Mouse (Mus musculus): Measurements from ENCODE around the gene Rcor2. TPM values are rescaled to one million over a fixed set of nuclear protein-coding genes. Genes with fewer than 3 reads are reported as not detected.

Rcor2 gene
- polyA plus RNA-seq, 1 experiment from 2014 or later: 0.27 TPM

DNA sequence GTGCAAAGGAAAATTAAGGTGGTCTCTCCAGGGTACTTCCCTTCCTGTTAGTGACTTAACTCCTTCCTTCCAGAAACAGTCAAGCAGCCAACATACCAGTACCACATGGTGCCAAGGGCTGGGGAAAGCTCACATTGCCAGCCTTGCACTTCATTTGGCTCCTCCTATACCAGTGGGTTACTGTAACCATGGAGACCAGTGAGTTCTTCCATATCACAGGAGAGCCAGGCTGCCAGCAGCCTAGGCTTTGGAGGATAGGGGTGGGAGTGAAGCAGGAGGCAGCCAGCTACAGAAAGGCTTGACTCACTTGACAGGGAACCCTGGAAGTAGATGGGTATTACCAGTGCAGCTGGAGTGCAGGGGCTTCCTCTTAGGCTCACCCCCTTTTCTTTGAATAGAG lies 31.9 kb downstream of the Rcor2 start:
- H3K9me3 ChIP-seq (replicated peaks; ENCODE audit: control insufficient read depth, low read length): no peaks in the 10 kb centered on the region
- H3K4me3 ChIP-seq (ENCODE audit: low read depth, low read length): no peak overlapping the region
- H3K9ac ChIP-seq (ENCODE audit: low read depth, low read length): no peak overlapping the region
- no peak for ATAC-seq (ENCODE audit: low read depth)
- H3K4me1 ChIP-seq (ENCODE audit: control insufficient read depth, low read depth, low read length): peaks cover 36% of the 10 kb centered on the region
- H3K27me3 ChIP-seq (ENCODE audit: control insufficient read depth, insufficient read depth, low read depth, low read length): no peaks in the 10 kb centered on the region
- no peak overlapping the region for H3K27ac ChIP-seq (ENCODE audit: low read length)
- no peaks in the 10 kb centered on the region for H3K36me3 ChIP-seq (ENCODE audit: control insufficient read depth, insufficient read depth)
- no peak overlapping the region for H3K4me2 ChIP-seq (ENCODE audit: low read depth, low read length)

GRCm38 (mm10) chr19:7300078-7300477 lies 33.0 kb downstream of the Rcor2 start:
- 81% methylated on average over 1 of the region's 1 CpGs for WGBS (ENCODE audit: insufficient replicate concordance)
- no peak overlapping the region for H3K9ac ChIP-seq (ENCODE audit: low read depth, low read length)
- peaks cover 27% of the 10 kb centered on the region for H3K4me1 ChIP-seq (ENCODE audit: control insufficient read depth, low read depth, low read length)
- ATAC-seq (ENCODE audit: low read depth): no peak
- H3K36me3 ChIP-seq (ENCODE audit: control insufficient read depth, insufficient read depth): no peaks in the 10 kb centered on the region
- H3K27me3 ChIP-seq (ENCODE audit: control insufficient read depth, insufficient read depth, low read depth, low read length): no peaks in the 10 kb centered on the region
- H3K27ac ChIP-seq (ENCODE audit: low read length): no peak overlapping the region
- no peaks in the 10 kb centered on the region for H3K9me3 ChIP-seq (replicated peaks; ENCODE audit: control insufficient read depth, low read length)
- no peak overlapping the region for H3K4me2 ChIP-seq (ENCODE audit: low read depth, low read length)
- no peak overlapping the region for H3K4me3 ChIP-seq (ENCODE audit: low read depth, low read length)

DNA sequence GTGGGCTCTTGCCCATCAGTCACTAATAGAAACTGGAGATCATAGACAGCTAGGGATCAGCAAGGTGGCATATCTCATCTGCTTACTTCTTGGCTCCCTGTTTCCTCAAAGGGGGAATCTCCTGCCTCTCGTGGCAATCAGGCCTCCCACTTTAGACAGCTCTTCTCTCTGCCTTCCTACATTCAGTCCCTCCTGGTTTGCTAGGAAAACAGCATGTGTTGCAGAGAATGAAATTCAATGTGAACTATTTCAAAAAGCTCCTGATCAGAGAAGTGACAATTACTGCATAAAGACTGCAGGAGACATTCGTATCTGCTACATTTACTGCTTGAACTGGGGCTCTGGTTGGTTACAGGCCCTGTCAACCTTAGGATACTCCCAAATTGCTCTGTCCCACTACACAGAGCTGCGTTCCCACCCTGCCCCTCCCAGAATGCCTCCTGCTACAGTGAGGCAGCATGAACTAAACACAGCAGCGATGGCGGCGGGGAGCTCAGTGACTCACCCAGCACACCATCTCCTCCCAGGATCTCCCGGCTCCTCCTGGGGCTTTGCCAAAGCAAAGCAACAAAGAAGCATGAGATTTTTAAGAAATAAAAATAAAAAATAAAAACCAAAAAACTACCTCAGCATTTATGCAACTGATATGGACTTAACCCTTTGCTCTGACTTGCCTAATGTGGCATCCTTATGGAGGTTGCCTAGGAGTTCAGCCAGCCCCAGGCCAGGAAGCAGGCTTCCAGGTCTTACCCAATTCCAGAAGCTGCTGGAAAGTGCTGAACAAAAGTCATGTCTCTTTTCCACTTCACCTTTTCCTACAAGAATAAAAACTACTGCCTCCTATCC lies 34.7 kb downstream of the Rcor2 start:
- no peak overlapping the region for H3K9ac ChIP-seq (ENCODE audit: low read depth, low read length)
- no peaks in the 10 kb centered on the region for H3K27me3 ChIP-seq (ENCODE audit: control insufficient read depth, insufficient read depth, low read depth, low read length)

DNA sequence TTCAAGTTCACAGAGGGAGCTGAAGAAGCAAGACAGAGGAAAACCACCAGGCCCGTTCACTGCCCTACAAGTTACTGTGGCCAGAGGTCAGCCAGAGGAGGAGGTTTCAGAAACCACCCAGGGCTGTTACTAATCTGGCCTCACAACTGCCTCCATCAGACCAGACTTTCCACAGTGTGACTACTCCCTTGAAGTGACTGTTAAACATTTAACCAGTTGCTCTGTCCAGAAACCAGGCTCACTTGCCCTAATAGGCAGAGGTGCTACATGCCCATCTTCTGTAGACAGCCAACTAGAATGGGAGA lies 35.3 kb downstream of the Rcor2 start:
- 61% methylated on average over 1 of the region's 1 CpGs for WGBS (ENCODE audit: insufficient replicate concordance)
- H3K27me3 ChIP-seq (ENCODE audit: control insufficient read depth, insufficient read depth, low read depth, low read length): no peaks in the 10 kb centered on the region
- H3K9ac ChIP-seq (ENCODE audit: low read depth, low read length): no peak overlapping the region
- no peak overlapping the region for H3K27ac ChIP-seq (ENCODE audit: low read length)
- no peak overlapping the region for H3K4me3 ChIP-seq (ENCODE audit: low read depth, low read length)
- no peak overlapping the region for H3K4me2 ChIP-seq (ENCODE audit: low read depth, low read length)
- no peak for ATAC-seq (ENCODE audit: low read depth)
- H3K9me3 ChIP-seq (replicated peaks; ENCODE audit: control insufficient read depth, low read length): no peaks in the 10 kb centered on the region
- peaks cover 38% of the 10 kb centered on the region for H3K4me1 ChIP-seq (ENCODE audit: control insufficient read depth, low read depth, low read length)
- no peaks in the 10 kb centered on the region for H3K36me3 ChIP-seq (ENCODE audit: control insufficient read depth, insufficient read depth)

More for the DNA sequence above, 34.7 kb downstream of the Rcor2 start:
- no peak overlapping the region for H3K4me2 ChIP-seq (ENCODE audit: low read depth, low read length)
- H3K4me1 ChIP-seq (ENCODE audit: control insufficient read depth, low read depth, low read length): peaks cover 32% of the 10 kb centered on the region
- no peaks in the 10 kb centered on the region for H3K36me3 ChIP-seq (ENCODE audit: control insufficient read depth, insufficient read depth)
- no peak overlapping the region for H3K4me3 ChIP-seq (ENCODE audit: low read depth, low read length)
- H3K9me3 ChIP-seq (replicated peaks; ENCODE audit: control insufficient read depth, low read length): no peaks in the 10 kb centered on the region
- H3K27ac ChIP-seq (ENCODE audit: low read length): no peak overlapping the region
- 82% methylated on average over 7 of the region's 7 CpGs for whole genome bisulfite sequencing (ENCODE audit: insufficient replicate concordance)
- ATAC-seq (ENCODE audit: low read depth): no peak

DNA sequence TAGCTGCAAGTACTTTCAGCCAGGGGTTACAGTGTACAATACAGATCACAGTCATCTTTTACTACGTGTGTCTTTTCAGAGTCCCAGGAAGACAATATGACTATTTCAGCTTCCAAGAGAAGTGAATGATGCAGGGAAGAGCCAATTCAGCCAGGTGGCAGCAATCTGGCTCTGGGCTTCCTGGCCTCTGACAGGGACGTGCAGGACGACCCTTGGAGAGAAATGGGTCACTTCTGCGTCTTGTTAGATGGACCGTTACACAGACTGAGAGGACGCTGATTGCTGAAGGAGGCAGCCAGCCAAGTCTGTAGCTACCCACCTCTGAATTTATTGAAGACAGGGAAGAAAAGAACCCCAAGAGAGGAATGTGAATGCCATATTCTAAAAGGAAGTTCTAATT lies 36.7 kb downstream of the Rcor2 start:
- no peak for ATAC-seq (ENCODE audit: low read depth)
- no peaks in the 10 kb centered on the region for H3K27me3 ChIP-seq (ENCODE audit: control insufficient read depth, insufficient read depth, low read depth, low read length)
- no peak overlapping the region for H3K4me3 ChIP-seq (ENCODE audit: low read depth, low read length)
- H3K9ac ChIP-seq (ENCODE audit: low read depth, low read length): no peak overlapping the region
- H3K4me2 ChIP-seq (ENCODE audit: low read depth, low read length): no peak overlapping the region
- H3K9me3 ChIP-seq (replicated peaks; ENCODE audit: control insufficient read depth, low read length): no peaks in the 10 kb centered on the region
- no peak overlapping the region for H3K27ac ChIP-seq (ENCODE audit: low read length)
- 79% methylated on average over 6 of the region's 6 CpGs for WGBS (ENCODE audit: insufficient replicate concordance)
- H3K36me3 ChIP-seq (ENCODE audit: control insufficient read depth, insufficient read depth): no peaks in the 10 kb centered on the region
- H3K4me1 ChIP-seq (ENCODE audit: control insufficient read depth, low read depth, low read length): peaks cover 51% of the 10 kb centered on the region

GRCm38 (mm10) chr19:7304801-7305200 lies 37.7 kb downstream of the Rcor2 start:
- Histone ChIP-seq H3K4me3 (ENCODE audit: low read depth, low read length) (no peak overlapping the region), H3K4me2 (ENCODE audit: low read depth, low read length) (no peak overlapping the region), H3K9ac (ENCODE audit: low read depth, low read length) (no peak overlapping the region), H3K36me3 (ENCODE audit: control insufficient read depth, insufficient read depth) (no peaks in the 10 kb centered on the region), H3K27ac (ENCODE audit: low read length) (no peak overlapping the region), H3K27me3 (ENCODE audit: control insufficient read depth, insufficient read depth, low read depth, low read length) (no peaks in the 10 kb centered on the region), H3K4me1 (ENCODE audit: control insufficient read depth, low read depth, low read length) (peaks cover 57% of the 10 kb centered on the region), H3K9me3 (replicated peaks; ENCODE audit: control insufficient read depth, low read length) (no peaks in the 10 kb centered on the region)
- 69% methylated on average over 2 of the region's 2 CpGs for WGBS (ENCODE audit: insufficient replicate concordance)
- ATAC-seq (ENCODE audit: low read depth): no peak

GRCm38 (mm10) chr19:7305380-7306310 lies 38.5 kb downstream of the Rcor2 start:
- WGBS (ENCODE audit: insufficient replicate concordance): 42% methylated on average over 10 of the region's 11 CpGs
- Histone ChIP-seq H3K9me3 (replicated peaks; ENCODE audit: control insufficient read depth, low read length) (no peaks in the 10 kb centered on the region), H3K9ac (ENCODE audit: low read depth, low read length) (no peak overlapping the region), H3K27me3 (ENCODE audit: control insufficient read depth, insufficient read depth, low read depth, low read length) (no peaks in the 10 kb centered on the region), H3K4me3 (ENCODE audit: low read depth, low read length) (no peak overlapping the region), H3K36me3 (ENCODE audit: control insufficient read depth, insufficient read depth) (no peaks in the 10 kb centered on the region), H3K4me2 (ENCODE audit: low read depth, low read length) (no peak overlapping the region), H3K4me1 (ENCODE audit: control insufficient read depth, low read depth, low read length) (peaks cover 65% of the 10 kb centered on the region), H3K27ac (ENCODE audit: low read length) (no peak overlapping the region)
- ATAC-seq (ENCODE audit: low read depth): no peak

DNA sequence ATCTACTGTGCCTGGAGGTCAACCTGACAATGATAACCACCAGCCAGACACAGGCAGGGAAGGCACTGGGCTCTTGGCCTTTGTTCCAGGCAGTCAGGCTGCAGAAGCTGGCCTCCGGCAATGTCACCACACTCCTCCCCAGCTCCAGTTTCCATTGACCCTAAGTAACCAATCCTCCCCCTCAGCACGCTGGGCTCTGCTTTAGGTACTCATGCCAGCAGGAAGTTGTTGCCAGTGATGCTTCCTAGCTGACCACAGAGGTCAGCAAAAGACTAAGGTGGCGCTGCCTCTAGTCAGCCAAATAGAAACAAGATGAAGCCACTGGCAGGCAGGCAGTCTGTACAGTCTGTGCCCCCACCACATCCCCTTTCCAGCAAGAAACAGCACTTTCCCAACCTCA lies 39.8 kb downstream of the Rcor2 start:
- ATAC-seq (ENCODE audit: low read depth): no peak
- peaks cover 75% of the 10 kb centered on the region for H3K4me1 ChIP-seq (ENCODE audit: control insufficient read depth, low read depth, low read length)
- WGBS (ENCODE audit: insufficient replicate concordance): 65% methylated on average over 3 of the region's 3 CpGs
- H3K9ac ChIP-seq (ENCODE audit: low read depth, low read length): no peak overlapping the region
- no peaks in the 10 kb centered on the region for H3K36me3 ChIP-seq (ENCODE audit: control insufficient read depth, insufficient read depth)
- H3K27ac ChIP-seq (ENCODE audit: low read length): no peak overlapping the region
- no peaks in the 10 kb centered on the region for H3K27me3 ChIP-seq (ENCODE audit: control insufficient read depth, insufficient read depth, low read depth, low read length)
- no peak overlapping the region for H3K4me2 ChIP-seq (ENCODE audit: low read depth, low read length)
- no peaks in the 10 kb centered on the region for H3K9me3 ChIP-seq (replicated peaks; ENCODE audit: control insufficient read depth, low read length)
- no peak overlapping the region for H3K4me3 ChIP-seq (ENCODE audit: low read depth, low read length)

All from liver, embryonic 16.5 days (tissue).